Mouse (Mus musculus): ENCODE data around the gene Arvcf. TPM values are rescaled to one million over a fixed set of nuclear protein-coding genes. Genes with fewer than 3 reads are reported as not detected.

Arvcf gene
- total RNA-seq, 2 experiments from 2014 or later: 12.5 to 19.8 TPM

DNA sequence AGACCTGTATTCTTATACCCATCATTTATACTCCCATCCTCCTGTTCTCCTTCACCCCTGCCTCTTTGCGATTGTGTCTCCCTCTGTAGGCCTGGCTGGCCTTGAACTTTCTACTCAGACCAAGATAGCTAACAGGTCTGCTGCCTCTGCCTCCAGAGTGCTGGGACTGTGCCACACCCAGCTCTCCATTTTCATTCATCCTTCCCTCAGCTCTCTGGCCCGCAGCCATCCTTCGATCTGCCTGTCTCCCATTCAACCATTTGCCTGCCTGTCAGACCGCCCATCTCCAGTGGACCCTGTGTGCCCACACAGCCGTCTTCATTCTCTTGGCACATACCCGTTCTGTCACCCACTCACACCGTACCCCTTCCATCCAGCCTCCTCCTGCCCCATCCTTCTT lies 36.2 kb downstream of the Arvcf start:
- DNase-seq: no peak
- intact Hi-C loops (cut with DNase I; ENCODE audit: low total_unique reads): no loop called here

DNA sequence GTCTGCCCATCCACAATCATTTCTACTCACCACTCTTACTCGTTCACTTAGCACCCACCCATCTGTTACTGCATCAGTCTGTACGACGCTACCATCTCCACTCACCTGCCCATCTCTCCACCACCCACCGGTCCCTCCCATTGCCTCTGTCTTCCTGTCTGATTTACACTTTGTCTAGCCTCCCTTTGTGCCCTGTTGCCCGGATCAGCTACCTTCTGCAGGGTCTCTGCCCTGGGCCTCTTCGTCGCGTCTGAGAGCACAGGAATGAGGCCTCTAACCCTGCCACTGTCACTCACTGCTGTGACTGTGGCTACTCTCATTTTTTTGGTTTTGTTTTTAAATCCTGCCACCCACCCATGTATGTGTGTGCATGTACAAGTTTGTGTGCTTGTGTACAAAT lies 36.7 kb downstream of the Arvcf start:
- intact Hi-C loops (cut with DNase I; ENCODE audit: low total_unique reads): no loop called here
- DNase-seq: no peak

GRCm38 (mm10) chr16:18385411-18385810 lies 37.4 kb downstream of the Arvcf start:
- intact Hi-C loops (cut with DNase I; ENCODE audit: low total_unique reads): no loop called here

GRCm38 (mm10) chr16:18386451-18386850 lies 38.5 kb downstream of the Arvcf start:
- DNase-seq: peak; percentile 74
- intact Hi-C loops (cut with DNase I; ENCODE audit: low total_unique reads): no loop called here

More at GRCm38 (mm10) chr16:18385411-18385810, 37.4 kb downstream of the Arvcf start:
- DNase-seq: no peak

- DNase-seq: no peak
- intact Hi-C loops (cut with DNase I; ENCODE audit: low total_unique reads): no loop called here
Observed at GRCm38 (mm10) chr16:18386972-18387371, 39.0 kb downstream of the Arvcf start.

- intact Hi-C loops (cut with DNase I; ENCODE audit: low total_unique reads): no loop called here
Observed at GRCm38 (mm10) chr16:18387704-18388582, 40.0 kb downstream of the Arvcf start.

GRCm38 (mm10) chr16:18388583-18389435 lies 40.8 kb downstream of the Arvcf start:
- DNase-seq: no peak
- intact Hi-C loops (cut with DNase I; ENCODE audit: low total_unique reads): no loop called here

More at GRCm38 (mm10) chr16:18387704-18388582, 40.0 kb downstream of the Arvcf start:
- no peak for DNase-seq

DNA sequence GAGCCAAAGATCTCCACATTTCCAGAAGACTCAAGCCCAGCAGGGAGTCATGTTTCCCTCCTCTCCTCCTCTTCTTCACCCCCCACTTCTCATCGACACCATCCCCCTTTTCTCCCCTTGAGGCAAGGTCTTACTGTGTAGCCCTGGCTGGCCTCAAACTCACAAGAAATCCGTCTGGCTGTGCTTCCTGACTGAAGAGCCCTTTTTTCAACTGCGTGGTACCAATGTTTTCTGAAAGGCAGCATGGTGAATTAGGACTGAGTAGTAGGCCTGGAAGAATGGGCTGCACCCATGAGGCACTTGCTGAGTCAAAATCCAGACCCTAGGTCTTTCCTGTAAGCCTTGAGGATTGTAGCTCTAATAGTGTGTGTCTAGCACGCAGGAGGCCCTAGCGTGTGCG lies 42.4 kb downstream of the Arvcf start:
- intact Hi-C loops (cut with DNase I; ENCODE audit: low total_unique reads): no loop called here

DNA sequence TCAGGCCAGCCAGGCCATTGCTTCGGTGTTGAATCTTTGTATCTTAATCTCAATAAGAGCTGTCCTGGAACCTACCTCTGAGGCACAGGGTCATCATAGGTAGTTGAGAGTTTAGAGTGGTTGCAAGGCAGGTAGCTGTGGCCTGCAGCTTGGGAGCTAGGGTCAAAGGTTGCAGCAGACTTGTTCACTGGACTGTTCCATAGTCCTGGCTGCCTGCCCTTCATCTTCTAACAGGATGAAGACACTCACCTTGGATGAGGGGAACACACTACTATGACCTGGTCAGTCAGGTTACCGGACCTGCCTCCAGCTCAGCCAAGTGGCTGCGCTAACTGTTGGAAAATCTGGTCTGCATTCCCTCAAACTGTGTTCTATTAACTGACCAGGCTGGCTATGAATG lies 43.1 kb downstream of the Arvcf start:
- intact Hi-C loops (cut with DNase I; ENCODE audit: low total_unique reads): no loop called here
- no peak for DNase-seq

More for the DNA sequence above, 42.4 kb downstream of the Arvcf start:
- DNase-seq: no peak

- intact Hi-C loops (cut with DNase I; ENCODE audit: low total_unique reads): no loop called here
- no peak for DNase-seq
Observed at GRCm38 (mm10) chr16:18391728-18392127, 43.7 kb downstream of the Arvcf start.

DNA sequence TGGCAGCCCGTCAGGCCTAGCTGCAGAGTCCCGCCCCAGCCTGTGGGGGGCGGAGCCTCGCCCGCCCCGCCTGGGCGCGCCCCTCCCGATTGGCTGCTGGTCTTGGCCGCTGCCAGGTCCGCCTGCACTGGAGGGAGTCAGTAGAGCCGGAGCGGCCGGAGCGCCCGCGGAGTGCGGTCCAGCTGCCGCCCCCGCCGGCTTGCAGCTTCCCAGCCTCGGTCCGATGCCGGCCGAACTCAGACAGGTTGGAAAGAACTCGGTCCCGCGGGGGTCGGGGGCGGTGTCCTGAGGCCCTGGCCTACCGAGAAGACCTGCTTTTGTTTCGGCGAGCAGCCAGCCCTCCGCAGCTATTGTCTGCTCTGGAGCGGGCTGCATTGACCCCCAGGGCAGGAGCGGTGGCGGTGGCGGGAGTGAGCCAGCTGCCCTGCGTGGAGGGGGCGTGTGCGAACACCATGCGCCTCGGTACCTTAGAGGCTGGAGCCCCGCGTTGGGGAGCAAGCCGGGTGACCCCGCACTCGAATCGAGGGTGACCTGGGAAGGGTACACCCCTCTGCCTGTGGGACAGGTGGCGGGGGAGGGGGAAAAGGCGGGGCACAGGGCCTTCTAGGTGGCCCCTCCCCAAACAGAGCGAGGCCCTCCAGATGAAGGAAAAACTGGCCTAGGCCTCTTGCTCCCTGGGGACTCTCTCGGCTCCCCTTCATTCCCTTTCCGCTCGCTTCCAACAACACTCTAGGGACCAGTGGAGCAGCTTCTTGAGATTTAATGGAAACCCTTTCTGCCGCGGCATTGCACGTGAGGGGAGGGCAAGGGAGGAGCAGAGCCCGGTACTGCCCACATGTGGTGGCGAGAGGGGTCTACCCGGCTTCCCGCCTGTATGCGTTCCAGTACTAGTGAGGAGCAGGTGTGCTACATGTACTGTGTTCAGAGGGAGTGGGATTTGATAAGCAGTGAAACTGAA lies 44.8 kb downstream of the Arvcf start:
- intact Hi-C loops (cut with DNase I; ENCODE audit: low total_unique reads): no loop called here
- peak; percentile 90 for DNase-seq

- intact Hi-C loops (cut with DNase I; ENCODE audit: low total_unique reads): no loop called here
- no peak for DNase-seq
Observed at GRCm38 (mm10) chr16:18393595-18393994, 45.6 kb downstream of the Arvcf start.

GRCm38 (mm10) chr16:18394056-18394455 lies 46.1 kb downstream of the Arvcf start:
- intact Hi-C loops (cut with DNase I; ENCODE audit: low total_unique reads): no loop called here

GRCm38 (mm10) chr16:18394777-18395619 lies 47.0 kb downstream of the Arvcf start:
- intact Hi-C loops (cut with DNase I; ENCODE audit: low total_unique reads): no loop called here

More at GRCm38 (mm10) chr16:18394056-18394455, 46.1 kb downstream of the Arvcf start:
- no peak for DNase-seq

DNA sequence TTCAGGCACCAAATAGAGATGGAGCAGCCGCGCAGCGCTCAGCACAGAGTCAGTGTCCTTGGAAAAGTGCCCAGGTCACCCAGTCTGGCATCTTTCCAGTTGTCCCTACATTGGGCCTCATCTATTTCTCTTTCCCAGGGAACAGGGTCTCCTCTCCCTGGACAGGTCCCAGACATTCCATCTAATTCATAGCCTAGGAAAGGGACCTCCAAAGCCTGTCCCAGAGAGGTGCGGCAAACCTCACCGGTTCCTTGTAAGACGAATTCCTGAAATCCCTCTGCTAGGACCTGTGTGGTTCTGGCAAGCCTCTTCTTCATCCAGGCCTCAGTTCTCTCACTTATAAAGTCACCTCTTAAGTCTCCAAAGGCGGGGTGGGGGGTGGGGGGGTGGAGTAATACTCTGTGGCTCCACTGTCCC lies 47.6 kb downstream of the Arvcf start:
- intact Hi-C loops (cut with DNase I; ENCODE audit: low total_unique reads): no loop called here
- DNase-seq: peak; percentile 47

More at GRCm38 (mm10) chr16:18394777-18395619, 47.0 kb downstream of the Arvcf start:
- no peak for DNase-seq

- intact Hi-C loops (cut with DNase I; ENCODE audit: low total_unique reads): no loop called here
- DNase-seq: peak; percentile 72
Observed at GRCm38 (mm10) chr16:18396201-18396600, 48.2 kb downstream of the Arvcf start.

DNA sequence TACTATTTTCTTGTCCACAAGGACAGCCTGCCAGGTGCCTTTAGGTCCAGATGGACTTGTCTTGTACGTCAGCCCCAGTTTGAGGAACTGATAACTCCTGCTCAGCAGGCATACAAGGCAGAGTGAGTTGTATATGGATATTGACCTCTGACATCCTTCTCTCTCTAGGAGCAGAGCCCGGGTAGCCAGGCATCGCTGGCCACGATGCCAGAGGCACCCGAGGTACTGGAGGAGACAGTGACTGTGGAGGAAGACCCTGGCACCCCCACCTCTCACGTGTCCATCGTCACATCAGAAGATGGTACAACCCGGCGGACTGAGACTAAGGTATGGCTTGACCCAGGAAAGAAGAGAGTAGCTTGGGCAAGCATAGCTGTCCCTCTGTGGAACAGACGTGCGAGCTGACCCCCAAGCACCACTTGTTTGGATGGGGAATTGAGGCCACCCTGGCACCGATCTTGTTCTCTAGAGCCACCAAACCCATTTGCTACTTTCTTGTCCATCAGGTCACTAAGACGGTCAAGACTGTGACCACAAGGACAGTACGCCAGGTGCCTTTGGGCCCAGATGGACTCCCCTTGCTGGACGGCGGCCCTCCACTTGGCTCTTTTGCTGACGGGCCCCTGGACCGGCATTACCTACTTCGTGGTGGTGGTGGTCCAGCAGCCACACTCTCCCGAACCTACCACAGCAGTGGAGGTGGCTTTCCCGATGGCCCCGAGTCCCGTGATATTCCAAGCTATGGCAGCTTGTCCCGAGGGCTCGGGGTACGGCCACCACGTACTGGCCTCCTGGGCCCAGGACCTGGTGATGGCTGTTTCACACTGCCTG lies 49.0 kb downstream of the Arvcf start:
- intact Hi-C loops (cut with DNase I; ENCODE audit: low total_unique reads): no loop called here
- DNase-seq: no peak
